Mouse (Mus musculus) ovary, postnatal 36 days (tissue): ENCODE results near the gene Mtf1.

ENCODE experiments used
- DNase-seq: peaks from one replicate; pipeline ENCODE4 v3.0.0; 2022; ENCODE audit warnings: low spot score, mixed read lengths

The Mtf1 gene

GRCm38 (mm10) chr4:124801552-124802308 lies at the start of gene Mtf1:
Gene Mtf1 (plus strand): TSS chr4:124802104.
- DNase-seq: peak; percentile 78

GRCm38 (mm10) chr4:124752281-124753199 lies 49.4 kb upstream of the Mtf1 start:
- DNase-seq: no peak

- no peak for DNase-seq
These were observed 46.4 kb upstream of the Mtf1 start for GRCm38 (mm10) chr4:124755526-124755925.

GRCm38 (mm10) chr4:124759305-124759811 lies 42.5 kb upstream of the Mtf1 start:
- peak; percentile 15 for DNase-seq

GRCm38 (mm10) chr4:124761201-124761600 lies 40.7 kb upstream of the Mtf1 start:
- no peak for DNase-seq

- DNase-seq: no peak
These were observed 38.9 kb upstream of the Mtf1 start for GRCm38 (mm10) chr4:124762858-124763452.

GRCm38 (mm10) chr4:124765802-124766565 lies 35.9 kb upstream of the Mtf1 start:
- DNase-seq: no peak

- DNase-seq: no peak
These were observed 35.4 kb upstream of the Mtf1 start for GRCm38 (mm10) chr4:124766566-124766940.

GRCm38 (mm10) chr4:124768963-124769591 lies 32.8 kb upstream of the Mtf1 start:
- no peak for DNase-seq

GRCm38 (mm10) chr4:124770624-124771023 lies 31.3 kb upstream of the Mtf1 start:
- no peak for DNase-seq

GRCm38 (mm10) chr4:124772125-124772524 lies 29.8 kb upstream of the Mtf1 start:
- no peak for DNase-seq

GRCm38 (mm10) chr4:124773449-124773848 lies 28.5 kb upstream of the Mtf1 start:
- no peak for DNase-seq

GRCm38 (mm10) chr4:124773995-124774394 lies 27.9 kb upstream of the Mtf1 start:
- DNase-seq: no peak

- no peak for DNase-seq
These were observed 27.5 kb upstream of the Mtf1 start for GRCm38 (mm10) chr4:124774429-124774828.

GRCm38 (mm10) chr4:124781361-124781760 lies 20.5 kb upstream of the Mtf1 start:
- DNase-seq: no peak

GRCm38 (mm10) chr4:124782395-124782794 lies 19.5 kb upstream of the Mtf1 start:
- no peak for DNase-seq

GRCm38 (mm10) chr4:124783937-124784336 lies 18.0 kb upstream of the Mtf1 start:
- no peak for DNase-seq

GRCm38 (mm10) chr4:124790013-124790412 lies 11.9 kb upstream of the Mtf1 start:
- DNase-seq: no peak

- DNase-seq: no peak
These were observed 9.8 kb upstream of the Mtf1 start for GRCm38 (mm10) chr4:124792114-124792513.

- DNase-seq: no peak
These were observed 5.8 kb upstream of the Mtf1 start for GRCm38 (mm10) chr4:124796141-124796540.

GRCm38 (mm10) chr4:124796913-124797312 lies 5.0 kb upstream of the Mtf1 start:
- DNase-seq: no peak
